Mouse (Mus musculus) small intestine, adult 2 months (tissue): ENCODE data around the gene Tex14. TPM values are rescaled to one million over a fixed set of nuclear protein-coding genes. Genes with fewer than 3 reads are reported as not detected.

Experiments used
- H3K27ac ChIP-seq: fragments of 200-500 bp; 2 replicates; pipeline ENCODE4 v1.5.1; 2012; ENCODE audit warnings: low read depth, low read length, control low read depth, inconsistent platforms; ENCODE audit not compliant: insufficient read depth
- H3K27me3 ChIP-seq: fragments of 200-500 bp; 2 replicates; pipeline ENCODE4 v1.6.1; 2012; ENCODE audit warnings: mild to moderate bottlenecking, moderate library complexity, low read length, inconsistent platforms; ENCODE audit not compliant: control insufficient read depth, insufficient read depth
- H3K36me3 ChIP-seq: fragments of 200-500 bp; 2 replicates; pipeline ENCODE4 v1.6.1; 2012; ENCODE audit warnings: mild to moderate bottlenecking, low read length, control low read depth, inconsistent platforms; ENCODE audit not compliant: control insufficient read depth, insufficient read depth
- H3K4me1 ChIP-seq: fragments of 200-500 bp; 2 replicates; pipeline ENCODE4 v1.6.1; 2012; ENCODE audit warnings: low read length, inconsistent platforms, mixed read lengths; ENCODE audit not compliant: control insufficient read depth, insufficient read depth, insufficient read length
- H3K4me3 ChIP-seq: fragments of 200-500 bp; 2 replicates; pipeline ENCODE4 v1.5.1; 2012; ENCODE audit warnings: low read depth, mild to moderate bottlenecking, control low read depth, inconsistent platforms, low read length, moderate library complexity
- CTCF ChIP-seq: fragments of 200-500 bp; IDR thresholded peaks from 2 replicates; pipeline ENCODE4 v1.5.1; 2012; ENCODE audit warnings: low read depth, mild to moderate bottlenecking, control low read depth, inconsistent platforms, low read length, moderate library complexity, mixed read lengths; ENCODE audit not compliant: insufficient replicate concordance, insufficient read length; ENCODE audit errors: extremely low read depth
- POLR2A ChIP-seq: fragments of 200-500 bp; IDR thresholded peaks from 2 replicates; pipeline ENCODE4 v1.6.1; 2012; ENCODE audit warnings: low read depth, mild to moderate bottlenecking, control low read depth, inconsistent platforms, low read length, moderate library complexity
- WGBS: fragments of 180-500 bp; shearing (Covaris S2); methylation state at CpG from one replicate; pipeline ENCODE4 v1.1.7; 2018; 5-methylcytosine and 5-hydroxymethylcytosine counted together
- polyA plus RNA-seq: library from polyadenylated mRNA; depleted of rRNA; stranded (reverse); fragments of >200 nt; gene quantifications from 2 replicates; pipeline ENCODE4 v1.2.3, GENCODE M21; 2012

Gene Tex14
- polyA plus RNA-seq, 1 experiment, result 0.19 TPM

DNA sequence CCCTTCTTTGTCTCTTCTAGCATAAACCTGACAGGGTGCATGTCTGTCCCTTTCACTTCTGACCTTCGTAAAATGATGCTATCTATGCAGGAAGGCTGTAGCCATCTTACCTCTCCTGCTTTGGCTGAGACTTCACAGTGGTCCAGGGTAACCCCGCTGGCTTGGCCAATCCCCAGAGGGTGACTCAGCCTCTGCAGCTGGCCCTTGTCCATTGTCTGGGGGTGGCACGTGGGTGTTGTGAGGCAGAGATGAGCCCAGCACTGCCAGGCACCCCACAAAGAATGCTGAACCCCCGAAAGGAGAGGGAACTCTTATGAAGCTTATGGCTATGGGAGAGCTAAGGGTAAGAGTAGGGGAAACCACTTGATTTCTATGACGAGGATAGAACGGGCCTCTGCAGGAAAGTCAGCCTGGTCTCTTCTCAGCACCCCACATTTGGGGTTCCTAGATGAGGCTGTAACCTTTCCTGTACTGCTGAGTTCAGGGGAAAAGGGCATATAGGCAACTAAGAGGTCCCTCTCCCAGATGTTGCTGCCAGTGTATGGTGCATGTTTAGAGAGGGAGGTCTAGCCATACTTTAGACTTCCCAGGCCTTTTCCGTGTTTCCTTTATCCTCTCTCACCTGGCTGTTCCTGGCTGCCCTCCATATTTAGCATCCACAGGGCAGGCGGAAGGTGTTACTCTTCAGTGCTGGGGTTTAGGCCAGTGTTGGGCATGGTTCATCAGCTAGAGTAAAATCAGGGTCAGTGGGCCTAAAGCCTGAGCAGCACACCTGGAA is 177.3 kb downstream of the Tex14 start:
- WGBS, result 71% methylated on average over 8 of the region's 8 CpGs
- peaks cover 4% of the 10 kb centered on the region for H3K27me3 ChIP-seq
- H3K36me3 ChIP-seq, result no peaks in the 10 kb centered on the region
- H3K4me3 ChIP-seq, result no peak overlapping the region
- H3K4me1 ChIP-seq, result peaks cover 16% of the 10 kb centered on the region
- no peak for TF ChIP-seq POLR2A
- no peak for TF ChIP-seq CTCF
- H3K27ac ChIP-seq, result no peak overlapping the region

DNA sequence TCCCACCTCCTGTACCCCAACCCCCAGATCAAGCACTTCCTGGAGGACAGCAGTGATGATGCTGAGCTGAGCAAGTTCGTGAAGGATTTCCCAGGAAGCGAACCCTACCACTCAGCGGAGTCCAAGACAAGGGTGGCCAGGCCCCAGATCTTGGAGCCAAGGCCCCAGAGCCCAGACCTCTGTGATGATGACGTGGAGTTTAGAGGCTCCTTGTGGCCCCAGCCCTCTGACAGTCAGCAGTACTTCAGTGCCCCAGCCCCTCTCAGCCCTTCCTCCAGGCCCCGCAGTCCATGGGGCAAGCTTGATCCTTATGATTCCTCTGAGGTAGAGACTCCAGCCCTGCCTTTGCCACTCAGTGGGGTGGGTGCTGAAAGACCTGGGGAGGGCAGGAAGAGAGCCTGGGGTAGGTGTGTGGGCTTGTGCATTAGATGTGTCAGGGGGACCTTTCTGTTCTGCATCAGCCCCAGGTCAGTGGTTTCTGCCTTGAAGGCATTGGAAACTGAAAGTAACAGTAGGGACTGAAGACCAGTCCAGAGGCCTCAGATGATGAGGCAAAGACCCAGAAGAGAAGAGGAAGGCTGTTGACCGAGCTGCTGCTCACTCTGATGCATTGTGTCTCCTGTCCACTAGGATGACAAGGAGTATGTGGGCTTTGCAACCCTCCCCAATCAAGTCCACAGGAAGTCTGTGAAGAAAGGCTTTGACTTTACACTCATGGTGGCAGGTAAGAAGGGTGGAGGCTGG is 178.6 kb downstream of the Tex14 start:
- no peaks in the 10 kb centered on the region for H3K36me3 ChIP-seq
- H3K4me3 ChIP-seq, result no peak overlapping the region
- TF ChIP-seq POLR2A (no peak), CTCF (no peak)
- H3K27me3 ChIP-seq, result peaks cover 1% of the 10 kb centered on the region
- WGBS, result 74% methylated on average over 6 of the region's 6 CpGs
- H3K27ac ChIP-seq, result peak overlapping the region; percentile 61
- peaks cover 8% of the 10 kb centered on the region for H3K4me1 ChIP-seq

DNA sequence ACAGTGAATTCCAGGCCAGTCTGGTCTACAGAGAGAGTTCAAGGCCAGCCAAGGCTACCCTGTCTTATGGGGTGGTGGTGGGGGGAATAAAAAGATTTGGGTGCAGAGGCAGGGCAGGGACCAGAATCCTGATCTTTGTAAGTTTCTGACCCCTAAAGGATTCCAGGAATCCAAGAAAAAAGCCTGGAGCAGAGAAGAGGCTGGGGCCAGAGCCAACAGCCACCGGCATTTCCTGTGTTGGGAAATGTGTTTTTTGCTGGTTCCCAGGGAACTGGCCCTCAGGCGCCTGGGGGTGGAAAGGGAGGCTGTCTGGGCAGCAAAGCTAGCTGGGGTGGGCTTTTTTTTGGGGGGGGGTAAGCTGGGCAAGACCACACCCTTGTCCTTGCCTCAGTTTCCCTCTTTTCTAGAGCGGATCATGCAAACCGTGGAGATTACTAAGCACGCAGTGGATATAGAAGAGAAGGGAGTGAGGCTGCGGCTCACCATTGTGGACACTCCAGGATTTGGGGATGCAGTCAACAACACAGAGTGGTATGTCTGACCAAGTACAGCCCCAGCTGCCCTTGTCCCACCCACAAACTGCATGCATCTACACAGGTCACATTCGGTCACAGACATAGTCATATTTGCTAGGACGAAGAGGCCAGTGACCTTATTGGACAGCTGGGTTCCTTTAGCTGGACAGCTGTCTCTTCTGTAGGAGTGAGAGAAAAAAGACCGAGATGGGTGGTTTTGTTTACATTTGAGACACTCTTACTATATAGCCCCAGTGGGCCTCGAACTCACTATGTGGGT is 180.0 kb downstream of the Tex14 start:
- H3K27ac ChIP-seq, result peak overlapping the region; percentile 61

DNA sequence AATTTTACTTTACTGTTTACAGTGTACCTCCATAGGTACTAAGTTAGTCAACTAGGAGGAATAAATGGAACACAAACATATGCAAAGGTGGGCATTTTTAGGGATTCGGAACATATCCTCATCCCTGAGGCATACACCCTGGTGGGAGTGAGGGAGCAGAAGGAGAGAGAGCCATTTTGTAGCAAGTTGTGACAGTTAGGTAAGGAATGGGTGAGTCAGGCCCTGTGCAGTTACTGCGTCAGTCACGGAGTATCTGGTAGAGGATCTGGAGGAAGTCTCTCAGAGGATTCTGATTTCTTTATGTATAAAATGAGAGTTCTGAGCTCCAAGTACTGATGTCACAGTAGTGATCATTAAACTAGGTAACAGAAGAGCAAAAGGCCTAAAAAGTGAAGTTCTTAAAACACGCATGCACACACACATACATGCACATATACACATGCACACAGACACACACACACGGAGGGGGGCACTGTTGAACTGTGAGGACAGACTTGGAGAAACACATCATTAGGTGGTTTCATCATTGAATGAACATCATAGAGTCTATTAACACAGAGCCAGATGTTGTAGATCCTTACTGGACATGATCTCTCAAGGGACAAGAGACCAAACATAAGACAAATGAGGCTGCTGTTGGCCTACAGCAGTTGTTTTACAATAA is 182.5 kb downstream of the Tex14 start:
- Histone ChIP-seq H3K4me3 (no peak overlapping the region), H3K36me3 (no peaks in the 10 kb centered on the region), H3K27me3 (no peaks in the 10 kb centered on the region), H3K27ac (no peak overlapping the region), H3K4me1 (peaks cover 6% of the 10 kb centered on the region)
- 90% methylated on average over 5 of the region's 5 CpGs for WGBS
- TF ChIP-seq POLR2A, result no peak

More for the DNA sequence above, 180.0 kb downstream of the Tex14 start:
- TF ChIP-seq POLR2A (no peak), CTCF (no peak)
- H3K4me3 ChIP-seq, result no peak overlapping the region
- H3K4me1 ChIP-seq, result peaks cover 6% of the 10 kb centered on the region
- whole genome bisulfite sequencing, result 74% methylated on average over 10 of the region's 10 CpGs
- no peaks in the 10 kb centered on the region for H3K36me3 ChIP-seq
- no peaks in the 10 kb centered on the region for H3K27me3 ChIP-seq

DNA sequence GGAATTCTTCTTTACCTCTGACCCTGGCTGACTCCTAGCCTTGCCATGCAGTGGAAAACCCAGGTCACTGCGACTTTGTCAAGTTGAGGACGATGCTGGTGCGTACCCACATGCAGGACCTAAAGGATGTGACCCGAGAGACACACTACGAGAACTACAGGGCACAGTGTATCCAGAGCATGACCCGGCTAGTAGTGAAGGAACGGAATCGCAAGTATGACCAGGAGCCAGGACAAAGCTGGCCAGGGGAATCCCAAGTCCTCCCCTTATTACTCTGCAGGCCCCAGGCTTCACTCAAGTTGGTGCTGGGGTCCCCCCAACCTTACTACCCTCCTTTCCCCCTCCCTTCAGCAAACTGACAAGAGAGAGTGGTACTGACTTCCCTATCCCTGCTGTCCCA is 184.7 kb downstream of the Tex14 start:
- H3K36me3 ChIP-seq, result peaks cover 2% of the 10 kb centered on the region
- no peak overlapping the region for H3K27ac ChIP-seq
- no peaks in the 10 kb centered on the region for H3K4me1 ChIP-seq
- no peaks in the 10 kb centered on the region for H3K27me3 ChIP-seq
- no peak for TF ChIP-seq CTCF
- TF ChIP-seq POLR2A, result no peak
- no peak overlapping the region for H3K4me3 ChIP-seq
- WGBS, result 86% methylated on average over 8 of the region's 8 CpGs

DNA sequence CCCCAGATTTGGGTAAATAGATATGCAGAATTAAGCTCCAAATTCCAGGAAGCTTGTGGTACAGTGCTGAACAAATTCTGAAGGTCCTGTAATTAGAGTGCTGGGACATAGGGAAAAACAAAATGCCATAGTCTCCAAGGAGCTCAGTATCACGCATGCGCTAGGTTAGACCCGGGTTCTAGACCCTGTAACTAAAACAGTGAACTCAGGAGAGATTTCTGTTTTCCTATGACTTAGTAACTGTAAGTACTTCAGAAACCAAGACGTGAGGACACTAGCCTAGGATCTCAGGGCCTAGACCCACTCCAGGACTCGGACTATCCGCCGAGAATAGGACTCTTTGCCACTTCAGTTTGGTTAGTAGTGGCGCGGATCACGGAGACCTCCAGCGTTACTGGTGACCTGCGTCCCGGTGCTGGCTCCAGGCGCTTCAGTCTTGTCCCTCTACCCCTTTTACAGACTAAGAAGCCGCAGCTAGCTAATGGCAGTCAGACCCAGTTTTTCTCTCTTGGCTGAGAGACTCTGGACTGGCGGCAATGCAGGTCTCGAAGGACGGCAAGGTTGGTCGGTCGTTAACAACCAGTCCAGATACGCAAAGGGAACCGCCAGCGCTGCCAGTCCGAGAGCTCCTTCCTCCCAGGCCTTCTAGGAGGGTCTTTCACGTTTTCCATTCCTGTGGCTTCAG is 186.1 kb downstream of the Tex14 start:
- H3K27me3 ChIP-seq, result no peaks in the 10 kb centered on the region
- H3K4me3 ChIP-seq, result peak overlapping the region; percentile 64
- H3K4me1 ChIP-seq, result peaks cover 1% of the 10 kb centered on the region; the same call in 1 of the 2 replicates
- TF ChIP-seq CTCF (no peak), POLR2A (no peak)
- peaks cover 2% of the 10 kb centered on the region for H3K36me3 ChIP-seq
- H3K27ac ChIP-seq, result peak overlapping the region; percentile 81
- WGBS, result 1% methylated on average over 25 of the region's 25 CpGs
